Mouse (Mus musculus) adrenal gland, adult (tissue): ENCODE measurements around the gene Slc3a1.

Source experiments
- DNase-seq, 2 experiments: peaks; one replicate each; pipeline ENCODE4 v3.0.0; 2022 to 2023; ENCODE audit warnings: low spot score in 1 of 2; ENCODE audit not compliant: inconsistent age in 2 of 2

Gene Slc3a1

DNA sequence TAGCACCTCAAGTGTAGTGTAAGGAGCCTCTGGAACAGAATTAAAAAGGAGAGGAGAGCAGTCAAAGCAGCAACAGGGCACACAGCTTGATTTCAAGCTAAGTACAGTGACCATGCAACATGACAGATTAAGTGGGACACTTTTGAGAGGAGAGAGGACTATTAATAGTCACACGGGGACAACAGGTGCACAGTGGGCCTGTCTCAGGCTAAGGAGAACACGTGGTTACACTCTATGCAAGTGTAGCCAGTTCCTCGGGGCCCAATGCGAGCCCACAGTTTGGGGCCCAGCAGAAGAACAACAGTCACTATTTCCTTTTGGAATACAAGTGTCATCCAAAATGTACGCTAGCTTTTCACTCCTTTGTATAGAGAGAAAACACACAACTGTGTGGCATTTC, 59.4 kb downstream of the Slc3a1 start:
- DNase-seq: no peak

DNA sequence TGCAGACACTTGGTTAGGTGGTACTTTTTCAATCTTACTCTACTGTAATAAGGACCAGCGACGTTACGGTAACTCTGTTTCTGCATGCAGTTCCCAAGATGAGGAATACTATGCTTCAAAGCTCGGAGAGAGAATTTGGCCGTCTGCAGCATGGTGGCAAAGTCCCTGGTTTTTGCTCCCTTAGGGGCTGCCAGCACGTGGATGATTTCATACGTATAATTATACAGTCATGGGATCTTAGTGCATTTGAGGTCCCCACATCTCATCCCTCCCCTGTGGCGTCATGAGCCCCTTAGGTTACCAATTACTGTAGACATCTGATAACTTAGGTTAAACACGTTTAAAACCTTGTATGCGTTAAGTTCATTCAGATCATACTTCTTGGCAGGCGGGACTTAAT, 60.2 kb downstream of the Slc3a1 start:
- no peak for DNase-seq

DNA sequence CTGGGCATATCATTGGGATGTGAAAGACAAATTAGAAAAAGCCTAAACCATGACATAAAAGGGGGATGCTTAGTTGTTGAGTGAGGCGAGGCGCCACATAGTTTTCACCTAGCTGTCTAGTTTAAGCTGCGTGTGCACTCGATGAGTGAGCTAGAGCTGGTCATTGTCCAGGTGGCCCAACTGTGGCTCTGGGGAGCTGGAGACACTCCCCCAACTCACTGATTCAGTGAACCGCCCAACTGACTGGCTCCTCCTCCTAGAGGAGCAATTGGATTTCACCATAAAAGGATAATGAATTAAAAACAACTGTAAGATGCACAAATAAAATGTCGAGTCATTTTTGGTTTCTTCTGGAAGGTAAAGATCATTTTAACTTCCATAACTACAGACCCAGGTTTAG, 60.8 kb downstream of the Slc3a1 start:
- peak in 1 of 2 experiments; percentile 34 for DNase-seq

DNA sequence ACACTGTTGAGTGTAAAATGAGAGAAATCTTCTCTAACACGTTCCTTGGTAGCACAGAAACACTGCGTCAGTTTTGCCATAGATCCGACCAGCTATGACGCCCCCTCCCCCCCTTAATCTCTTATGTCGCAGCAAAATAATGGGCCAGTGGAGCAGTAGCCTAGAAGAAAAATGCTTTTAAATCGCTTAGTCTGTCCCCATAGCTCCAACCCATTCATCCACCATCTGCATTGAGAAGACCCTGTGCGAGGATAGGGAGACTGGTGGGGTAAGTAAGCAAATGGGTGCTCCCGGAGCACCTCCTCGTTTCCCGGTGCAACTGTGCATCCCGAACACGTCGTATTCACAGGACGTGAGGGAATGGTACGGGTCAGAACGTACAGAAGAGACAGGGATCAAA, 61.4 kb downstream of the Slc3a1 start:
- DNase-seq: no peak

DNA sequence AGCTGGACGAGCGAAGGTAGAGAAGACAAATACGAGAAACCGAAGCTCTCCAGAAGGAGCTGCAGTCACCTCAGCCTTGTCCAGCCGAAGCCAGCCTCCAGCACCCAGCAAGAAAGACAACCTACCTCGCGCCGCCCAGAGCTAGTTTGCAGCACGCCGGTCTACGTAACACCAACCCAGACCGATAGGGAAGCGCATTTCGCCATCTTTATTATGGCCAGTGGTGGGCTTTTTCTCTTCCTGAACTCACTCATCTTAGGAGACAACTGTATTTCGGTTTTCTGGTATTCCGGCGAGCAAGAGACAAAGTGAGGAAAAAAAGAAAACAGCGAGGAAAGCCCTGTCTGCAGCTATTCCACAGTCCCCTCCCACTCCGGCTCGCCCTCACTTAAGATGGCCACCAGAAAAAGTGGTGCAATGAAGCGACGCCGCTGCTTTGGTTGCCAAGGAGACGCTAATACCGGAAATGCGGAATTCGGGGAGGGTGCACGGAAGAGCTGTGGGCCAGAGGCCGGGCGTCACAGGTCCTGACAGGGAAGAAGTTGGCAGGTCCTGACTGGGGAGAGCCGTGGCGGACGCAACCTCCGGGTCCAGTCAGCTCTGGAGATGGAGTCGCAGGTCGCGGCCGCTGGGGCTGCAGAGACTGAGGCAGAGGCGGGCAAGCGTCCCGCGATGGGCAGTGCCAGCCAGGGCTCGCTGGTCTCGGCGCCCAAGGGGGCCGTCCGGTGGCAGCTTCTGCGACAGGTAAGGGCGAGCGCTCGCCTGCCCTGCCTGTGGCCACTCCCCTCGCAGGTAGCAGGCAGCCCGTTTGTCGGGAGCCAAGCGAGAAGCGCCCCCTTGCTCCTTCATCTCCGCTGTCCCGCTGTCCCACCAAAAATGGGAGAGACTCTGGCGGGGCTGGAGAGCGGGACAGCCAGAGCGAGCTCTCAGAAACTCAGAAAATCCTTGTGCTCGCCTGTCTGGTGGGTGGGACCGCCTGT, 62.2 kb downstream of the Slc3a1 start, which contains the start of the genes Prepl and Camkmt:
Gene Prepl (minus strand): TSS at position 122 of the 980 bp plus-strand sequence.
Gene Camkmt (plus strand): TSS at position 433 of the 980 bp plus-strand sequence.
- peak; percentile 96 to 99 for DNase-seq

DNA sequence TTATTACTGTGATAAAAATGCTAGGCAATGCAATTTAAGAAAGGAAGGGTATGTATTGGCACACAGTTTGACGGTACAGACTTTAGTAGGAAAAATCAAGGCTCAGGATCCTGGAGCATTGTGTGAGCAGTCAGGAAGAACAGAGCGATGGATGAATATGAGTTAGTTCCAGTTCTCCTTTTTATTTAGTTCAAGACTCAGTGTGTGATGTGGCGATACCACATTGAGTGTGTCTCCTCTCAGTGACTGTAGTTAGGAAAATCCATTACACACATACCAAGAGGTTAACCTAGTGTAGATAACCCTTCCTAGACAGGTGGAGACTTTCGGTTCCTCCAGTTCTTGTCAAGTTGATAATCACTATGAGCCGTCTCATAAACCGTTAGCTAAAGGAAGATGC, 63.6 kb downstream of the Slc3a1 start:
- DNase-seq: no peak

DNA sequence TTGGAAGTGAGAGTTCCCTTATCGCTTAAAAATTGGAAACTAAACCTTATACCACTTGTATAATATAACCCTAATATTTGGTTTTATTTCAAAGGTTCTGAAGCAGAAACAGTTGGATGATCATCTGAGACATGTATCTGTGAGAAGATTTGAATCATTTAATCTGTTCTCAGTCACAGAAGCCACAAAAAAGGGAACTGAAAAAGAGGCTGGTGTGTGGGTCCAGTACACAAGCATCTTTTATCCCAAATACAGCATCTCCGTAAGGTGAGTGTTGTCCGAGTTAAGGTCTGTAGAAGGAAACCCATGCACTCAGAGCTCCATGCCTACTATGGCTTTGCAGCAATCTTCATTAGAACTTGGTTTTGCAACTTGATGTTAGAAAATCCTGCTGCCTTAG, 68.2 kb downstream of the Slc3a1 start:
- no peak for DNase-seq

DNA sequence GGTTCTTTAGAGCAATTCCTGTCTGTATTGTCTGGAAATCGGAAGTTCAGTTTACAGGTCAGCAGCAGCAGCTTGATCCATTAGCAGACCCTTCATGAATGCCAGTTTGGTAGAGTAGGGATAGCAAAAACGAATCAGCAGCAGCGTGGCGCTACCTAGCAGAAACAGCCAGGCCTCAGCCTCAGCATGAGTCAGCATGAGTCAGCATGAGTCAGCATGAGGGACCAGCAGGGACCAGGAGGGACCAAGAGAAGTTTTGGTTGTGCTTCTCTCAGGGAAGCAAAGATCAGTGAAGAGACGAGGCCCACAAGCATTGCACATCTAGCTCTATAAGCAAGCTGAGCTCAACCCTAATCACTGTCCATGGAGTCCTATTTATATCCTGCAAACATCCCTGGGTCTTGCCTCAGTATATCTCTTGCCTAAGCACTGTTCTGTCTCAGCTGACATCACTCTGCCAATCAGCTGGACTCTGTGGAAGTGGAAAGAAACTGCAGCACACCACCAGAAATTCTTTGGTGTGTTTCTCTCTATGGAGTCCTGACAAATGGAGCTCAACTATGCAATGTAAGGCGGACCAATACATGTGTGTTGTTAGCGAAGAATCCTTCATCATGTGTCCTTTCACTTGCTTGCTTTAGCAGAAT, 70.6 kb downstream of the Slc3a1 start:
- no peak for DNase-seq

DNA sequence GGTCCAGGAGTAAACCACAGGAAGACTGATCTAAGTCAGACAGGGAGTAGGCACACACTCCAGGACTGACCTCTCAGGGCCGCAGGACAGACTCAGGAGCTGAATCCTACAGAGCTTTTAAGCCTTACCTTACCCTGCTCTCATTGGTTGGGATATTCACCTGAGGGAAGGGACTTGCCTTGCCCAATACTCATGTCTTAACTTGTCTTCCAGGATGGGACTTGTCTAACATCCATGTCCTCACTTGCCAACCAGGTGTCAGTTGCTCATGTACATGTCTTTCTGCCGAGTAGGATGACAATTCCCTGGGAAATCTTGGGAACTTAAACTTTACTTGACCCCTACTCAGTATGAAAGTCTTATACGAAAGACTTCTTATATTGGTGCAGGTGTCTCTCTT, 72.1 kb downstream of the Slc3a1 start:
- no peak for DNase-seq

DNA sequence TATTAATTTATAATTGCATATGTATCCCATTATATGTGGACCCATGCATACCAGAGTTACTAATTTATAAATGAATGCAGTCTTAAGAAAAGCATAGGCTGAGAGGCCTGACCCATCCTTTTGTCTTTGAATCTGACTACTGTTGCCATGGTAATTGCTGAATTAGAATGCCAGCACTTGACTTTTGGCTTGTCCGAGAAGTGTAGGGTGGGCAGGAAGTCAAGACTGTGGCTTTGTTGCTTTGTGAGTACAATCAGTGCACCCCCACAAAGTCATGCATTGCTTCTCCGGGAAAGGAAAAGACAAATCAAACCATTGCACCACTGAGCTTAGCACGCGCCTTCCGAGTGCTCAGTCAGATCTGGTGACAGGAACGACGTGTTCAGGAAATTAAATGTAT, 73.6 kb downstream of the Slc3a1 start:
- DNase-seq: no peak

DNA sequence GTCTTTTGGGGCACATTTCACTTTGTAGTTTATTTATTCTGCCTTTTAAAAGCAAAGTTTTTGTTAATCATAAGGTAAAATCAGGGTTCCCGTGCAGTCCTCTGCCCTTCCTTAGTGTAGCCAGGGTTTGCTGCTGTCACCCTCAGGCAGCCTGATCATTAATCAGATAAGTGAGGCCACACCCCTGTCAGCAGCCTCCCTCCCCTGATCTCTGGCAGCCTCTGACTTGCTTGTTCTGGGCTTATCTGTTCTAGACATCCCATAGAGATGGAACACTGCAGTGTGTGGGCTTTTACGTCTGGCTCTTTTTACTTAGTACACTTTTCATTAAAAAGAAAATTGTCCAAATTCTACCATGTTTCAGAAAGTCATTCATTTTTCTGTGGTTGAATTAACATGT, 75.1 kb downstream of the Slc3a1 start:
- peak; percentile 37 to 50 for DNase-seq

DNA sequence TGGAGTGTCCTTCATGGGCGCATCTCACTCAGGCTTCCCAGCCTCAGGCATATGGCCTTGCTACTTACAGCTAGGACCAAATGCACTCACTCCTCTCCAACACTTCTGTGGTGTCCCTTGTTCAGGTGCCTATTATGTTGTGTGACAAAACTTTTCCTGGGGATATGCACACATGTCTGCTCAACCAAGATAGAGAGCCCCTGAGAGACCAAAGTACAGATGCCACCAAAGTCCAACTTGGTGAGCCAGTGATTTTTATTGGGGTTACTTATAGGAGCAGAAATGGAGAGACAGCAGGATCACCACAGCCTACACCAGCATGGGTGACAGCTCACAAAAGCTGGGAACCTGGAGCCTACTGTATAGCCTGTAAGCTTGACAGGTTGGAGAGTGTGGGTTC, 82.5 kb downstream of the Slc3a1 start:
- DNase-seq: no peak

DNA sequence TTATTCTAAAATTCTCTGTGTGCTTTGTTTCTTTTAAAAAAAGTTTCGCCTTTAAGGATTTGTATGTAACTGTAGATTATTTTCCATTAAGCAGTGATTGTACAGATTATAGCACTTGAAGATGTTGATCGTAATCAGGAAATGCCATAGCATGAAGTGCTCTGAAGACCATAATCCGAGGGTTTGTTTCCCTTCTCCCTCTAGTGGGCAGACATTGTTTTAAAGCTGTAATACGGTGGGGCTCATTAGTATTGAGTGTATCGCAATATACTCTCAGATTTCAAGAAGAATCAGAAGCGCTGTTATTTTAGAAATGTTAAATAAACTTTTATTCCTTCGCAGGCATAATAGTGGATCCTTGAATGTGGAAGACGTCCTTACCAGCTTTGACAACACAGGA, 85.3 kb downstream of the Slc3a1 start:
- DNase-seq: no peak
